Mouse (Mus musculus) hindbrain, embryonic 11.5 days (tissue): ENCODE measurements around the gene Rilp. TPM values are rescaled to one million over a fixed set of nuclear protein-coding genes. Genes with fewer than 3 reads are reported as not detected.

Source experiments
- ATAC-seq: fragments of 200-750 bp; cut with Nextera tagmentation; 2 replicates; pipeline ENCODE4 v1.8.0; 2017; ENCODE audit warnings: mild to moderate bottlenecking, moderate TSS enrichment, moderate library complexity; ENCODE audit not compliant: low FRiP score
- DNase-seq: peaks from one replicate; pipeline ENCODE4 v3.0.0-alpha.2; 2015; ENCODE audit warnings: low spot score
- H3K27ac ChIP-seq: fragments of 300-500 bp; sonication (generic); 2 replicates; pipeline ENCODE4 v1.5.1; 2014; ENCODE audit warnings: mild to moderate bottlenecking, low read depth, low read length
- H3K27me3 ChIP-seq: fragments of 300-500 bp; sonication (generic); 2 replicates; pipeline ENCODE4 v1.6.1; 2014; ENCODE audit warnings: mild to moderate bottlenecking, low read length, moderate library complexity, mixed read lengths; ENCODE audit not compliant: control insufficient read depth, insufficient read depth
- H3K36me3 ChIP-seq: fragments of 300-500 bp; sonication (generic); 2 replicates; pipeline ENCODE4 v1.6.1; 2014; ENCODE audit warnings: mild to moderate bottlenecking, low read length, moderate library complexity, mixed read lengths; ENCODE audit not compliant: control insufficient read depth, insufficient read depth
- H3K4me1 ChIP-seq: fragments of 300-500 bp; sonication (generic); replicated peaks from 2 replicates; pipeline ENCODE4 v1.6.1; 2014; ENCODE audit warnings: low read length, mixed read lengths; ENCODE audit not compliant: control insufficient read depth, insufficient read depth
- H3K4me2 ChIP-seq: fragments of 300-500 bp; sonication (generic); replicated peaks from 2 replicates; pipeline ENCODE4 v1.6.1; 2014; ENCODE audit warnings: mild to moderate bottlenecking, low read depth, low read length
- H3K4me3 ChIP-seq: fragments of 300-500 bp; sonication (generic); 2 replicates; pipeline ENCODE4 v1.5.1; 2014; ENCODE audit warnings: low read depth, low read length
- H3K9ac ChIP-seq: fragments of 300-500 bp; sonication (generic); 2 replicates; pipeline ENCODE4 v1.6.1; 2014; ENCODE audit warnings: low read depth, low read length
- H3K9me3 ChIP-seq: fragments of 300-500 bp; sonication (generic); 2 replicates; pipeline ENCODE4 v1.6.1; 2016; ENCODE audit warnings: low read length; ENCODE audit not compliant: control insufficient read depth
- WGBS: fragments of 180-500 bp; shearing (Covaris S2); extraction: QIAGEN DNeasy Blood & Tissue Kit; methylation state at CpG from one replicate; pipeline ENCODE4 v1.1.7; 2014; 5-methylcytosine and 5-hydroxymethylcytosine counted together
- polyA plus RNA-seq: library from polyadenylated mRNA; unstranded; fragments of >200 nt; fragmentation: Nextera tagmentation; extraction: Ambion mirVana; gene quantifications from 2 replicates; pipeline ENCODE4 v1.2.1, GENCODE M21; 2014

Rilp gene
- polyA plus RNA-seq, 1 experiment from 2014 or later = 0.63 TPM

- ATAC-seq (no peak), DNase-seq (no peak)
- Histone ChIP-seq H3K4me3 (no peak overlapping the region), H3K27ac (no peak overlapping the region), H3K4me2 (no peak overlapping the region), H3K9me3 (no peaks in the 10 kb centered on the region), H3K4me1 (peaks cover 3% of the 10 kb centered on the region), H3K9ac (no peak overlapping the region), H3K27me3 (no peaks in the 10 kb centered on the region), H3K36me3 (no peaks in the 10 kb centered on the region)
- 93% methylated on average over 13 of the region's 13 CpGs for WGBS
Measured at GRCm38 (mm10) chr11:75538970-75539299, 29.0 kb downstream of the Rilp start.

- Histone ChIP-seq H3K4me3 (no peak overlapping the region), H3K36me3 (no peaks in the 10 kb centered on the region), H3K27me3 (no peaks in the 10 kb centered on the region), H3K4me1 (peaks cover 2% of the 10 kb centered on the region), H3K4me2 (no peak overlapping the region), H3K9ac (no peak overlapping the region), H3K27ac (no peak overlapping the region), H3K9me3 (no peaks in the 10 kb centered on the region)
- ATAC-seq (no peak), DNase-seq (no peak)
- WGBS = 86% methylated on average over 8 of the region's 8 CpGs
Measured at GRCm38 (mm10) chr11:75540209-75540608, 30.3 kb downstream of the Rilp start.

- no peaks in the 10 kb centered on the region; the same call in none of the 2 replicates for H3K4me1 ChIP-seq
- no peak overlapping the region for H3K27ac ChIP-seq
- no peaks in the 10 kb centered on the region for H3K36me3 ChIP-seq
- no peak overlapping the region for H3K4me2 ChIP-seq
- no peaks in the 10 kb centered on the region for H3K9me3 ChIP-seq
- WGBS = 76% methylated on average over 19 of the region's 19 CpGs
- ATAC-seq (no peak), DNase-seq (no peak)
- no peaks in the 10 kb centered on the region for H3K27me3 ChIP-seq
- H3K4me3 ChIP-seq = no peak overlapping the region
- no peak overlapping the region for H3K9ac ChIP-seq
Measured at GRCm38 (mm10) chr11:75540710-75541581, 31.1 kb downstream of the Rilp start.

- ATAC-seq (no peak), DNase-seq (no peak)
- H3K4me2 ChIP-seq = no peak overlapping the region
- H3K4me1 ChIP-seq = 0 out of 2 replicates have a peak, but pooled peaks cover under 1% of the 10 kb centered on the region
- no peaks in the 10 kb centered on the region for H3K36me3 ChIP-seq
- no peak overlapping the region for H3K9ac ChIP-seq
- no peak overlapping the region for H3K4me3 ChIP-seq
- H3K9me3 ChIP-seq = no peaks in the 10 kb centered on the region
- H3K27me3 ChIP-seq = no peaks in the 10 kb centered on the region
- no peak overlapping the region for H3K27ac ChIP-seq
- 90% methylated on average over 9 of the region's 9 CpGs for WGBS
Measured at GRCm38 (mm10) chr11:75544713-75545112, 34.8 kb downstream of the Rilp start.

GRCm38 (mm10) chr11:75546057-75546456 is 36.2 kb downstream of the Rilp start:
- DNase-seq (no peak), ATAC-seq (no peak)
- H3K27me3 ChIP-seq = no peaks in the 10 kb centered on the region
- WGBS = 86% methylated on average over 4 of the region's 4 CpGs
- peaks cover 10% of the 10 kb centered on the region for H3K4me1 ChIP-seq
- H3K4me3 ChIP-seq = no peak overlapping the region
- H3K9ac ChIP-seq = no peak overlapping the region
- no peak overlapping the region for H3K4me2 ChIP-seq
- no peaks in the 10 kb centered on the region for H3K9me3 ChIP-seq
- H3K36me3 ChIP-seq = no peaks in the 10 kb centered on the region
- H3K27ac ChIP-seq = no peak overlapping the region

GRCm38 (mm10) chr11:75549658-75550111 is 39.8 kb downstream of the Rilp start:
- no peak overlapping the region for H3K9ac ChIP-seq
- ATAC-seq = no peak
- no peaks in the 10 kb centered on the region for H3K9me3 ChIP-seq
- H3K36me3 ChIP-seq = no peaks in the 10 kb centered on the region
- H3K4me1 ChIP-seq = peaks cover 13% of the 10 kb centered on the region
- H3K4me2 ChIP-seq = no peak overlapping the region
- H3K27me3 ChIP-seq = no peaks in the 10 kb centered on the region
- H3K4me3 ChIP-seq = no peak overlapping the region
- no peak overlapping the region for H3K27ac ChIP-seq
- no peak for DNase-seq
- whole genome bisulfite sequencing = 58% methylated on average over 5 of the region's 5 CpGs

- Histone ChIP-seq H3K9me3 (no peaks in the 10 kb centered on the region), H3K4me3 (no peak overlapping the region), H3K4me1 (peaks cover 13% of the 10 kb centered on the region), H3K27ac (no peak overlapping the region), H3K27me3 (no peaks in the 10 kb centered on the region), H3K4me2 (no peak overlapping the region), H3K9ac (no peak overlapping the region), H3K36me3 (no peaks in the 10 kb centered on the region)
- no peak for ATAC-seq
- no peak for DNase-seq
- 54% methylated on average over 12 of the region's 12 CpGs for WGBS
Measured at GRCm38 (mm10) chr11:75550200-75550946, 40.5 kb downstream of the Rilp start.

- no peak overlapping the region for H3K9ac ChIP-seq
- no peak overlapping the region for H3K4me2 ChIP-seq
- ATAC-seq (no peak), DNase-seq (no peak)
- no peaks in the 10 kb centered on the region for H3K27me3 ChIP-seq
- no peaks in the 10 kb centered on the region for H3K9me3 ChIP-seq
- no peaks in the 10 kb centered on the region for H3K36me3 ChIP-seq
- H3K4me3 ChIP-seq = no peak overlapping the region
- H3K27ac ChIP-seq = no peak overlapping the region
- H3K4me1 ChIP-seq = peaks cover 13% of the 10 kb centered on the region
- 82% methylated on average over 5 of the region's 5 CpGs for WGBS
Measured at GRCm38 (mm10) chr11:75551321-75551720, 41.4 kb downstream of the Rilp start.
